Mouse (Mus musculus) G1E-ER4 (cell line): Measurements from ENCODE around the gene Cd37. TPM values are rescaled to one million over a fixed set of nuclear protein-coding genes. Genes with fewer than 3 reads are reported as not detected.

ENCODE experiments used
- GATA1 ChIP-seq: IDR thresholded peaks from one replicate; pipeline ENCODE4 v1.8.0; 2012; ENCODE audit warnings: low read length, inconsistent platforms
- polyA plus RNA-seq: library from polyadenylated mRNA; stranded (reverse); fragments of >175 nt; gene quantifications from 2 replicates; pipeline ENCODE4 v1.2.3, GENCODE M21; 2012

Cd37 gene
- polyA plus RNA-seq, 1 experiment = 96.2 TPM

- no peak for TF ChIP-seq GATA1
Observed at GRCm38 (mm10) chr7:45193406-45193805, 45.5 kb downstream of the Cd37 start.

GRCm38 (mm10) chr7:45192585-45193310 lies 46.2 kb downstream of the Cd37 start:
- no peak for TF ChIP-seq GATA1

GRCm38 (mm10) chr7:45191803-45192363 lies 47.0 kb downstream of the Cd37 start:
- TF ChIP-seq GATA1 = no peak

GRCm38 (mm10) chr7:45191161-45191560 lies 47.8 kb downstream of the Cd37 start:
- no peak for TF ChIP-seq GATA1

GRCm38 (mm10) chr7:45190186-45190585 lies 48.7 kb downstream of the Cd37 start:
- TF ChIP-seq GATA1 = no peak

DNA sequence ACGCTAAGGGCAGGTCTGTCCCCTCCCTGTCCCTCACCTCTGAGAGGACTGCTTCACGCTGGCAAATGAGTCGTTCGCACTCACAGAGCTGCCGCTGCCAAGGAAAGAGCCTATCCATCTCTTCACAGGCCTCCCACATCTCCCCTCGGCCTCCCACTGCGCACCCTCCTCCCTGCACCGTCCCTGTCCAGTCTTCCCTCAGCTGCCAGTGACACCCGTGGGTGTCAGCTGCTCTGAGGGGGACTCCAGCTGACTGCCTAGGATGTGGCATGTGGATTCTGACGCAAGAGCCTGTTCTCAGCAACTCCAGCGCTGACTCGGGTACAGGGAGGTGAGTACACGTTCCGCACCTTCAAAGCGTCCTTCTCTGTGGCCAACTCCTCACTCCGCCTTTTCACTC lies 49.3 kb downstream of the Cd37 start:
- TF ChIP-seq GATA1 = no peak

DNA sequence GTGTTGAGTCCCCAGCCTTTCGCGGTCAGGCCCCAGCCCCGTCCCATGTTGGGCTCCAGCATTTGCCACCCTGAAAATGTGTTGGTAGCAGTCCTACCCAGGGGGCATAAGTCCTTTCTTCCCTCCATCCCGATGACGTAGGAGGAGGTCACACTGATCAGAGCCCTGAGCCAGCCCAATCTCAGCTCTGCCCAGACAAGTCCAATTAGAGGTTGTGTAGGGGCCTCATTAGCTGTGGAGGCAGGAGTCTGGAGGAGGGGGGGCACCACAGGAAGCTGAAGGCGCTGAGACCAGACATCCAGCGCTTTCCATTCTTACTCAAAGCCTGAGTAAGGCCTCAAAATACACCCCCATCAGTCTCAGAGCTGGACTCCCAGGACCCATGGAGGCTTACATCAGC lies 53.0 kb downstream of the Cd37 start:
- TF ChIP-seq GATA1 = no peak

DNA sequence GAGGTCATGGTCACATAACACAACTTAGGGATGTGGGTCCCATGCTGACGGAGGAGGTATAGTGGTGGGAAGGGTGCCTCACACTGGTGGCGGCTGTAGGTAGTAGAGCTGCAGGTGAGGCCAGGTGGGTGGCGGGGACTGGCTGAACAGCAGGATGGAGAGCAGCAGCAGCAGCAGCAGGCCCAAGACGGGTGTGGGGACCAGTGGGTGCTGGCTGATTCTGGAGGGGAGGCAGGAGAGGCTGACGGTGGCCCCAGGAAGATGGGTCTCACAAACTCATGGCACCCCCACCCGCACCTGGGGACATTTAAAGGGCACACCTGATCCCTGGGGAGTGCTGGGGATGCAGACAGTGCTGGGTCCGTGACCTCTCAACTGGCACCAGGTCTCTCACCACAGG lies 55.2 kb downstream of the Cd37 start:
- TF ChIP-seq GATA1 = no peak

Other genes starting within 250 kb of the Cd37 start
- gene Irf3, start 241.5 kb downstream of the Cd37 start, polyA plus RNA-seq = 110 and 153 TPM in 2 replicates
- gene Bcl2l12, start 240.4 kb downstream of the Cd37 start, polyA plus RNA-seq = 195 and 211 TPM in 2 replicates
- gene Scaf1, start 222.8 kb downstream of the Cd37 start, polyA plus RNA-seq = 347 and 406 TPM in 2 replicates
- 7.8 and 9.1 TPM in 2 replicates for gene Rras, start 221.2 kb downstream of the Cd37 start, polyA plus RNA-seq
- gene Prr12, start 186.2 kb downstream of the Cd37 start, polyA plus RNA-seq = 123 and 149 TPM in 2 replicates
- 160 and 205 TPM in 2 replicates for gene Nosip, start 176.7 kb downstream of the Cd37 start, polyA plus RNA-seq
- 28.0 and 34.7 TPM in 2 replicates for gene Prrg2, start 176.4 kb downstream of the Cd37 start, polyA plus RNA-seq
- 1.2 and 1.8 TPM in 2 replicates for gene Rcn3, start 146.9 kb downstream of the Cd37 start, polyA plus RNA-seq
- gene Fcgrt, start 135.3 kb downstream of the Cd37 start, polyA plus RNA-seq = 0.04 TPM in 1 of 2 replicates, not detected in the other
- 236 and 428 TPM in 2 replicates for gene Rps11, start 114.7 kb downstream of the Cd37 start, polyA plus RNA-seq
- 9,046 and 9,149 TPM in 2 replicates for gene Rpl13a, start 110.4 kb downstream of the Cd37 start, polyA plus RNA-seq
- 1.5 and 3.9 TPM in 2 replicates for gene Gm45713, start 102.9 kb downstream of the Cd37 start, polyA plus RNA-seq
- gene Flt3l, start 102.7 kb downstream of the Cd37 start, polyA plus RNA-seq = 47.6 and 56.0 TPM in 2 replicates
- 93.6 and 96.2 TPM in 2 replicates for gene Pih1d1, start 84.8 kb downstream of the Cd37 start, polyA plus RNA-seq
- gene Aldh16a1, start 84.5 kb downstream of the Cd37 start, polyA plus RNA-seq = 150 and 154 TPM in 2 replicates
- 0.06 and 0.09 TPM in 2 replicates for gene Slc17a7, start 75.2 kb downstream of the Cd37 start, polyA plus RNA-seq
- not detected in 2 replicates for gene Gfy, start 59.5 kb downstream of the Cd37 start, polyA plus RNA-seq
- not detected in 2 replicates for gene Pth2, start 58.1 kb downstream of the Cd37 start, polyA plus RNA-seq
- not detected in 2 replicates for gene Ccdc155, start 34.2 kb downstream of the Cd37 start, polyA plus RNA-seq
- gene Dkkl1, start 27.0 kb downstream of the Cd37 start, polyA plus RNA-seq = 0.13 TPM in 1 of 2 replicates, not detected in the other
- not detected in 2 replicates for gene Tead2, start 23.4 kb downstream of the Cd37 start, polyA plus RNA-seq
- gene Slc6a16, start 2.0 kb upstream of the Cd37 start, polyA plus RNA-seq = not detected in 2 replicates
- not detected in 2 replicates for gene Slc6a21, start 38.4 kb upstream of the Cd37 start, polyA plus RNA-seq
- gene Trpm4, start 94.7 kb upstream of the Cd37 start, polyA plus RNA-seq = 0.13 and 0.19 TPM in 2 replicates
- gene Hrc, start 96.2 kb upstream of the Cd37 start, polyA plus RNA-seq = not detected in 2 replicates
- 5.9 and 6.4 TPM in 2 replicates for gene Ppfia3, start 127.9 kb upstream of the Cd37 start, polyA plus RNA-seq
- gene Lin7b, start 131.5 kb upstream of the Cd37 start, polyA plus RNA-seq = 3.0 and 3.6 TPM in 2 replicates
- 1,207 and 1,386 TPM in 2 replicates for gene Snrnp70, start 156.6 kb upstream of the Cd37 start, polyA plus RNA-seq
- not detected in 2 replicates for gene Kcna7, start 166.5 kb upstream of the Cd37 start, polyA plus RNA-seq
- 0.03 and 0.04 TPM in 2 replicates for gene Ntf5, start 174.6 kb upstream of the Cd37 start, polyA plus RNA-seq
- gene Lhb, start 181.7 kb upstream of the Cd37 start, polyA plus RNA-seq = not detected in 2 replicates
- 28.8 TPM in 2 replicates for gene Gys1, start 195.7 kb upstream of the Cd37 start, polyA plus RNA-seq
- gene Ruvbl2, start 199.0 kb upstream of the Cd37 start, polyA plus RNA-seq = 887 and 1,231 TPM in 2 replicates
- 11,844 and 12,759 TPM in 2 replicates for gene Ftl1, start 220.8 kb upstream of the Cd37 start, polyA plus RNA-seq
- gene Bax, start 227.8 kb upstream of the Cd37 start, polyA plus RNA-seq = 407 and 498 TPM in 2 replicates
- 1.7 and 2.0 TPM in 2 replicates for gene Tulp2, start 242.8 kb upstream of the Cd37 start, polyA plus RNA-seq
- gene Gm45808, start 247.7 kb upstream of the Cd37 start, polyA plus RNA-seq = not detected in 2 replicates
- 0.29 and 0.49 TPM in 2 replicates for gene Dhdh, start 249.7 kb upstream of the Cd37 start, polyA plus RNA-seq